Mouse (Mus musculus) frontal cortex, postnatal 25 days (tissue): ENCODE measurements around the gene Rabepk.
"Not testable (repeated sequence)": the region's sequence is repeated elsewhere in the genome, so short reads cannot be mapped to it uniquely, and the experiment has no call there.

Experiments used
- DNase-seq, 2 experiments: peaks; one replicate each; pipeline ENCODE4 v3.0.0; 2022; ENCODE audit warnings: low spot score in 2 of 2

The Rabepk gene

GRCm38 (mm10) chr2:34799357-34800256, at the start of gene Rabepk:
Rabepk (minus strand) TSS chr2:34799912.
- peak; percentile 25 to 55 for DNase-seq

GRCm38 (mm10) chr2:34847702-34848101, 48.0 kb upstream of the Rabepk start:
- no peak for DNase-seq

- DNase-seq, result no peak
Observed at GRCm38 (mm10) chr2:34843211-34843939, 43.7 kb upstream of the Rabepk start.

- peak; percentile 21 to 25 for DNase-seq
Observed at GRCm38 (mm10) chr2:34841706-34842105, 42.0 kb upstream of the Rabepk start.

- DNase-seq, result not testable (repeated sequence)
Observed at GRCm38 (mm10) chr2:34840143-34840542, 40.4 kb upstream of the Rabepk start.

GRCm38 (mm10) chr2:34835669-34836068, 36.0 kb upstream of the Rabepk start:
- no peak for DNase-seq

GRCm38 (mm10) chr2:34833624-34834023, 33.9 kb upstream of the Rabepk start:
- DNase-seq, result no peak

- not testable (repeated sequence) for DNase-seq
Observed at GRCm38 (mm10) chr2:34832766-34833457, 33.2 kb upstream of the Rabepk start, which contains the start of gene Gm34653. Gm34653 (plus strand) TSS chr2:34833007.

- DNase-seq, result not testable (repeated sequence)
Observed at GRCm38 (mm10) chr2:34830066-34830465, 30.4 kb upstream of the Rabepk start.

GRCm38 (mm10) chr2:34828026-34828425, 28.3 kb upstream of the Rabepk start:
- no peak for DNase-seq

- DNase-seq, result no peak
Observed at GRCm38 (mm10) chr2:34827591-34827990, 27.9 kb upstream of the Rabepk start.

- no peak for DNase-seq
Observed at GRCm38 (mm10) chr2:34826460-34827231, 26.9 kb upstream of the Rabepk start.

GRCm38 (mm10) chr2:34825827-34826459, 26.2 kb upstream of the Rabepk start, which contains the start of gene Fbxw2:
Fbxw2 (minus strand) TSS chr2:34826311.
- DNase-seq, result peak; percentile 79 to 88

GRCm38 (mm10) chr2:34818492-34818891, 18.8 kb upstream of the Rabepk start:
- DNase-seq, result no peak

- DNase-seq, result not testable (repeated sequence)
Observed at GRCm38 (mm10) chr2:34815893-34816292, 16.2 kb upstream of the Rabepk start.

- no peak for DNase-seq
Observed at GRCm38 (mm10) chr2:34812706-34813105, 13.0 kb upstream of the Rabepk start.

GRCm38 (mm10) chr2:34810775-34811174, 11.1 kb upstream of the Rabepk start:
- DNase-seq, result no peak

GRCm38 (mm10) chr2:34809568-34809967, 9.9 kb upstream of the Rabepk start:
- DNase-seq, result no peak

- no peak for DNase-seq
Observed at GRCm38 (mm10) chr2:34808057-34808456, 8.3 kb upstream of the Rabepk start.

GRCm38 (mm10) chr2:34805364-34805950, 5.7 kb upstream of the Rabepk start:
- DNase-seq, result no peak
